Mouse (Mus musculus) ES-E14 (cell line): ENCODE measurements around the gene Gnai3.

Experiments used
- CHD2 ChIP-seq: IDR thresholded peaks from 2 replicates; pipeline ENCODE4 v1.6.1; 2014; ENCODE audit warnings: mild to moderate bottlenecking, low read depth, low read length, inconsistent platforms
- HCFC1 ChIP-seq: IDR thresholded peaks from 2 replicates; pipeline ENCODE4 v1.6.1; 2012; ENCODE audit warnings: low read length, inconsistent platforms, borderline replicate concordance; ENCODE audit not compliant: insufficient read depth
- MAFK ChIP-seq: IDR thresholded peaks from 2 replicates; pipeline ENCODE4 v1.6.1; 2014; ENCODE audit warnings: mild to moderate bottlenecking, low read depth, low read length, inconsistent platforms; ENCODE audit not compliant: insufficient read depth
- ZC3H11A ChIP-seq: IDR thresholded peaks from 2 replicates; pipeline ENCODE4 v1.6.1; 2012; ENCODE audit warnings: low read depth, mild to moderate bottlenecking, inconsistent platforms, low read length, borderline replicate concordance

GRCm38 (mm10) chr3:108134701-108135100 is 11.2 kb downstream of the Gnai3 start:
- TF ChIP-seq CHD2 (no peak), MAFK (no peak), ZC3H11A (no peak), HCFC1 (no peak)
